Mouse (Mus musculus): ENCODE data around the gene Fcgr1.
"Not testable (repeated sequence)": the region's sequence is repeated elsewhere in the genome, so short reads cannot be mapped to it uniquely, and the experiment has no call there.

Gene Fcgr1

DNA sequence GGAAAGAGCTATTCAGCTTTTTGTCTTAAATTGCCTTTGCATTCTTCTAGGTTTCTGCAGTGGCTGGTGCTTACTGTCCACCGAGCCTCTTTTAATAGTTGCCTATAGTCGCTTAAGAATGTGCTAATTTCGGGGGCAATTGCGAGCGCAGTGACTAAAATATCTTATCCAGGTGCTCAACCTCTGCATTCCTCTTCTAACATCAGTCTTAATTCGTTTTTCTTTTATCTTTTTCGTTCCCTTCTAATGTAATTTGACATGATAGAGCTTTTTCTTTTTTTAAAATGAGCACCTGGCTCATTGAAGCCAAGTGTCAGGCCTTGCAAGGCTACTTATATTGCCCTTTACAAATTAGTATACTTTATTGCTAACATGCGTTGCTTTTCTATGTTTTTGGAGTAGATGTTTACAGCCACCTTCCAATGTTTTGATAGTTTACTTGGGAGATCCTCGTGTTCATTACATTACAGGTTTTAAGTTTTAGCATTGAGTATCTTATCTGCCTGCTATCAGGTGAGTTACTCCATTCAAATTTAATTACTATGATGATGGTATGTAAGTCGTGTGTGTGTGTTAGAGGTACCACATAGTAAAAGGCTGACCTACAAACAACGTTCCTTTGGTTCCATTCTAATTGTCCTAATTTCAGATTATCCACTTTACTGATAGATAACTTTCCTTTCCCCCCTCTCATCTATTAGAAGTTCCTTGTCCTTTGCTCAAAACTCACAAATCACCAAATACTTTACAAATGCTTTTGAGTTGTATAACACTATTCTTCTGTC lies 46.2 kb downstream of the Fcgr1 start:
- no peak for DNase-seq

DNA sequence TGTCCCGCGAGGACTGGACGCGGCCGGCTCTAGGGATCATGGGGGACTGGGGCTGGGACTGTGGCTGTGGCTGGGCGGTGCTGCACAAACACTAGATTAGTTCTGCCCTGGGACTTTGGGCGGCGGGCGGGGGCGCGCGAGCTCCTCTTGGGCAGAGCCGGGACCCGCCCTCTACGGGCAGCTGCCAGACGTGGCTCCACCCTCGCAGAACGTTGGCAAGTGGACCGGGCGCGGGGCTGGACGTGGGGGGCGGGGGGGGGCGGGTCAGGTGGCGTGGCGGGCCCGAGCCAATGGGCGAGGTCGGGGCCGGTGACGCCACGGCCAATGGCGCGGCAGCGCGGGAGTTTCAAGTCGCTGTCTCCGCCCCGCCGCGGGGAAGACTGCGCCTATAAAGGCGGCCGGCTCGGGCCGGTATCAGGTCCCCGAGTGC lies 47.3 kb downstream of the Fcgr1 start, which contains the start of gene Hist2h3c1:
Hist2h3c1 (plus strand) TSS at position 259 of the 430 bp plus-strand sequence.
- DNase-seq: not testable (repeated sequence)

DNA sequence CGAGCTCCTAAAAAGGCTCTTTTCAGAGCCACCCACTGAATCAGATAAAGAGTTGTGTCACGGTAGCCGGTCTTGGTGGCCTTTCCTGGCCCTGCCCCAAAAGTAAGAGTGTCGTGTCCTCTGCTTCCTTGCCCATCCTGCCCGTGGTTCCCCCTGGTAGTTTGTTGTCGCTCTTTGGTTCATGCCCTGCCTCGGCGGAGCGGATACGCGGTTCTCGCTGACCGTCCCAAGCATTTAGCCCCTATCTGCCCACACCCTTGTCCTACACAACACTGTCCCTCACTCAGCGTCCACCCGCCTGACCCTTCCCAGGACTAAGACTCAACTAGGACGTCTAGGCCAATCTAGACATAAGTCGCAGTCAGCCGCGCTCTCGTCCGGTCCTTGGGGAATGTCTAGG lies 47.8 kb downstream of the Fcgr1 start:
- not testable (repeated sequence) for DNase-seq

DNA sequence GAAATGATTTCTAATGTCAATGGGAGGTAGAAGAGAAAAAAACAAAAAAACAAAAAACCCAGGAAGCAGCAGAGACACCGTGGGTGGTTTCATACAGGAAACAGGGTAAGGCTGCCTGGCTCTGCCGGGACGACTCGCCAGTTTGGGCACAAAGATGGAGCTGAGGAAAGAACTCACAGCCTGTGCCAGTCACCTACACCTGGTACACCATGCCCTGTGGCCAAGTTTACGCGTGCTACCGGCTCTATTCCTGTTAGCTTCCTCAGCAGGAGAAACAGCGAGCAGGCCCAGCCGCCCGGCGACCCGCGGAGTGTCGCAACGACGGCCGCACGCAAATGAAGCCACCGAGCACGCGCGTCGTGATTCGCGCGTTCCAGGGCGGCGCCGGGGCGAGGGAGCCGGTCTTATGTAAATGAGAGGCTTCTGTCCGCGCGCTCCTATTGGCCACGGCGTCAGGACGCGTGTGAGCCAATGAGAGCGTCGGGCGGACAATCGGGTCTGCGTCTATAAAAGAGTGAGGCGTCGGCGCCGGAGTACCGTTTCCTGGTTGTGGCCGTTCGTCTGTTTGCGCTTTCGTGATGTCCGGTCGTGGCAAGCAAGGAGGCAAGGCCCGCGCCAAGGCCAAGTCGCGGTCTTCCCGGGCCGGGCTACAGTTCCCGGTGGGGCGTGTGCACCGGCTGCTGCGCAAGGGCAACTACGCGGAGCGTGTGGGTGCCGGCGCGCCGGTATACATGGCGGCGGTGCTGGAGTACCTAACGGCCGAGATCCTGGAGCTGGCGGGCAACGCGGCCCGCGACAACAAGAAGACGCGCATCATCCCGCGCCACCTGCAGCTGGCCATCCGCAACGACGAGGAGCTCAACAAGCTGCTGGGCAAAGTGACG lies 48.5 kb downstream of the Fcgr1 start, which contains the start of gene Hist2h2aa1:
Hist2h2aa1 (plus strand) TSS at position 495 of the 884 bp plus-strand sequence.
- DNase-seq: peak; percentile 79 to 86

DNA sequence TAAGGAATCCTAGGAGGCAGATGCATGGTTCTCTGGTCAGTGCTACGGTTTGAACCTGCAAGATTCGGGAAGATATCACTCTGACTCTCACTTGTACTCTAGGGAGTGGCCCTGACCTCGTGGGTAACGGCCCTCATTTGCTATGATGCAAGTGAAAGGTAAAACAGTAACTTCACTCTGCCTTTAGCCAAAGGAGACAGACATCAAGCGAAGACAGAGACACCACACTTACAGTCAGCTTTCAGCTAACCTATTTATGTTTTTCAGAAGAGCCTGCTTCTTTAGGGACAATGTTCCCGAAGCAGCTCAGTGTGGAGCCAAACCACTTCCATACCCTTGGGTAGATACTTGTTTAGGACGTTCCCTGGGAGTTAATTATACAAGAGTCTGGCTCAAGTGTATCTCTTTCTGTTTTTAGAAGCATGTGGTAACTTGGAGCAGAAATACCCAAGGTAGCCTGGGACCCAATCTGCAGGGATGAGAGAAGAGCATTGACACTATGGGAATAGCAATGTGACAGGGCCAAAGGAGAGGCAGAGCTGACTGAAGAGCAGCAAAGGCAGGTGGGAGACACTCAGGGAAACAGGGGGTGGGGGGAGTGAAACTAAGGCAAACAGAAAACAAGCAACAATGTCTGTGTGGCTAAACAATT lies 49.7 kb downstream of the Fcgr1 start:
- DNase-seq: no peak

DNA sequence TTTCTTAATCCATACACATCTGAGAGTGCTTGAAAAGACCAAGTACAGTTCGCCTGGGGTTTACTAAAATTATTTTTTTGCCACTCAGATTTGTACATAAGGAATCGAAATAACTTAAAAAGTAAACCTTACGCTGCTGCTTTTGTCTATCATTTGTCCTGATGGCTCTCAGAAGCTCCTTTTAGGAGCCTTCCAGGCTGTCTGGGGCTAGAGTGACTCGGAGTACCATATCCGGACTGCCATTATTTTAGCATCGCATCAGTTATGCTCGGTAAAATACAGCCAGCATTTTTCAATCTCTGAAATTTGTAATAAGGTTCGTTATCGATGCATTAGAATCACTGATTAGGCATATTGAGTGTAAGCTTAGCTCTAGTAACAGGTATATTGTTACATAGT lies 53.0 kb downstream of the Fcgr1 start:
- DNase-seq: no peak

DNA sequence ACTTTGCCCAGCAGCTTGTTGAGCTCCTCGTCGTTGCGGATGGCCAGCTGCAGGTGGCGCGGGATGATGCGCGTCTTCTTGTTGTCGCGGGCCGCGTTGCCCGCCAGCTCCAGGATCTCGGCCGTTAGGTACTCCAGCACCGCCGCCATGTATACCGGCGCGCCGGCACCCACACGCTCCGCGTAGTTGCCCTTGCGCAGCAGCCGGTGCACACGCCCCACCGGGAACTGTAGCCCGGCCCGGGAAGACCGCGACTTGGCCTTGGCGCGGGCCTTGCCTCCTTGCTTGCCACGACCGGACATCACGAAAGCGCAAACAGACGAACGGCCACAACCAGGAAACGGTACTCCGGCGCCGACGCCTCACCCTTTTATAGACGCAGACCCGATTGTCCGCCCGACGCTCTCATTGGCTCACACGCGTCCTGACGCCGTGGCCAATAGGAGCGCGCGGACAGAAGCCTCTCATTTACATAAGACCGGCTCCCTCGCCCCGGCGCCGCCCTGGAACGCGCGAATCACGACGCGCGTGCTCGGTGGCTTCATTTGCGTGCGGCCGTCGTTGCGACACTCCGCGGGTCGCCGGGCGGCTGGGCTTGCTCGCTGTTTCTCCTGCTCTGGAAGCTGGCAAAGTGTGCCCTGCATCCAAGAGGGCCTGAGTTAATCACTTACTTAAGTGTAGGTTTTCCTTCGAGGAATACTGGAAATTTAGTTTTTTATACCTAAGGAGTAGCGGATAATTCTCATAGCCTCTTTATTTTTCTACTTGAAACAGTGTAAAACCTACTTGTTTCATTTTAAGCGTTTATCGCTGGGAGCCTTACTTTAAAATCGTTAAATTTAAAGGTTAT lies 53.6 kb downstream of the Fcgr1 start, which contains the start of gene Hist2h2aa2:
Hist2h2aa2 (minus strand) TSS at position 328 of the 850 bp plus-strand sequence.
- peak; percentile 88 to 94 for DNase-seq

DNA sequence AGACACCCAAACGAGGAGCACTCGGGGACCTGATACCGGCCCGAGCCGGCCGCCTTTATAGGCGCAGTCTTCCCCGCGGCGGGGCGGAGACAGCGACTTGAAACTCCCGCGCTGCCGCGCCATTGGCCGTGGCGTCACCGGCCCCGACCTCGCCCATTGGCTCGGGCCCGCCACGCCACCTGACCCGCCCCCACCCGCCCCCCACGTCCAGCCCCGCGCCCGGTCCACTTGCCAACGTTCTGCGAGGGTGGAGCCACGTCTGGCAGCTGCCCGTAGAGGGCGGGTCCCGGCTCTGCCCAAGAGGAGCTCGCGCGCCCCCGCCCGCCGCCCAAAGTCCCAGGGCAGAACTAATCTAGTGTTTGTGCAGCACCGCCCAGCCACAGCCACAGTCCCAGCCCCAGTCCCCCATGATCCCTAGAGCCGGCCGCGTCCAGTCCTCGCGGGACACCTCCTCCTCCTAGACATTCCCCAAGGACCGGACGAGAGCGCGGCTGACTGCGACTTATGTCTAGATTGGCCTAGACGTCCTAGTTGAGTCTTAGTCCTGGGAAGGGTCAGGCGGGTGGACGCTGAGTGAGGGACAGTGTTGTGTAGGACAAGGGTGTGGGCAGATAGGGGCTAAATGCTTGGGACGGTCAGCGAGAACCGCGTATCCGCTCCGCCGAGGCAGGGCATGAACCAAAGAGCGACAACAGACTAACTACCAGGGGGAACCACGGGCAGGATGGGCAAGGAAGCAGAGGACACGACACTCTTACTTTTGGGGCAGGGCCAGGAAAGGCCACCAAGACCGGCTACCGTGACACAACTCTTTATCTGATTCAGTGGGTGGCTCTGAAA lies 54.6 kb downstream of the Fcgr1 start, which contains the start of gene Hist2h3c2:
Hist2h3c2 (minus strand) TSS at position 174 of the 840 bp plus-strand sequence.
- DNase-seq: peak; percentile 43 to 44

DNA sequence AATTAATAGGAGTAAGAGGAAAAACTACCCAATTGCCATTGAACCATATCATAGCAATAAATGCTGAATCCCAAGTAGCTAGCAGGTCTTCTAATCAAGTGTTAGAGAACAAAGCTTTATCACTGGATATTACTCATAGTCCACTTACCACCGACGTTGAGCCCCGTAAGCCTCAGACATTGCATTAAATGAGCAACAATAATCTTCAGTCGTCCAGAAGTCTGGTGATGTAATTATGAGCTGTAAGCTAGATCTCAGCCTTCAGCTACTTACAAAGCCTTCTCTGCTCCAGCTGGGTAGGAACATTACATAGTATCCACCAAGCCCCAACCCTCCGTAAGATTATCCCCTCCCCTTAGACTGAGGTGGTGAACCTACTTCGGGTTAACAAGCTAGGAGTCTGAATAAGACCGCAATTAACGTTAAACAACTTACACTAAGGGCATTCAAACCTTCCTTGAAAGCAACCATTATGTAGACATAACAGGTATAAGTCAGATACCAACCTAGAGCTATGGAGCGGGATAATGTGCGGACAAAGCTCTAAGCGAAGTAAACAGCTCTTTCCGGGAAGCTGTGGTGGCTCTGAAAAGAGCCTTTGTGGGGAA lies 55.8 kb downstream of the Fcgr1 start:
- no peak for DNase-seq

DNA sequence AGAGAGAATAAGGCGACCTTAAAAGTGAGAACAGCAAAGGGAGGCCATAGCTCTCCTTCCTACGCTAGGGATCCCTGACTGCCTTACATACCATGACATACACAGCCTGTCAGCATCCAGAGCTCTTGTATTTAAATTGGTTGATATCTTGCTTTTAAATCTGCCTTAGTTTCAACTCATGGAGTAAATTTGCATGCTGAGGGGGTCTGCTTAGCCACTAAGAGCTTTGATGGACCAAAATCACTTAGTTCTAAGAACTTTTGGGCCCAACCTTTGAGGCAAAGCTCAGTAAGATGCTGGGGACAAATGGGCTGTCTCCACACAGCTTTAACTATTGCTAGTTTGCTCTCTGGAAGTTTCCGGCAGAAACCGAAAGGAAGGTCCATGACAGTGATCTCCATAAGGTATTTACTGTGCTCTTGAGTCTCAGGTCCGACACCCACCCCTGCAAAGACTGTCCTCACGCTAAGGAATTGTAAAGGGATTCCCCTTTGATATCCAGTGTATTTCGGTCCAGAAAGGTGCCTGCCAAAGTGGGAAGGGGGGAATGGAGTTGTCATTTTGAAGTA lies 56.4 kb downstream of the Fcgr1 start:
- no peak for DNase-seq

DNA sequence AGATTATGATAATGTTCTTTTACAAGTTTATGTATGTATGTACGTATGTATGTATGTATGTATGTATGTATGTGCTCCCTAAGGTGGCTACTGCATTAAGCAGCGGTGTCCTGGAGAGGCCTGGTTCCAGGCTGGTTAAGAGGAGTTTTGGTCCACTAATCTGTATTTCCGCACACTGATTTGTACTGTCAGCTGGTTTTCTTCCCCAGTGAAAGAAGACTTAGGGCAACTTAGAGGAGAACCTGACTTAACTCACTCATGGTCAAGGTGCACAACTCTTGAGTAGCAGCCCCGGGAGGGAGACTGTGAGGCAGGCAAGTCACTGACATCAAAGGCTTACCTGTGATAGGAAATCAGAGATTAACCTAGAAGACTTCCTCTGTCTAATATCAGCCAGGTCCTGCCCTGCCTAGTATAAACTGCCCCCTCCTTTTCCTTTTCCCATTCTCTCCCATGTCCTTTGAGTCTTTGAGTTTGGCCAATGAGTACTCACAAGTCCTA lies 56.9 kb downstream of the Fcgr1 start:
- no peak for DNase-seq

DNA sequence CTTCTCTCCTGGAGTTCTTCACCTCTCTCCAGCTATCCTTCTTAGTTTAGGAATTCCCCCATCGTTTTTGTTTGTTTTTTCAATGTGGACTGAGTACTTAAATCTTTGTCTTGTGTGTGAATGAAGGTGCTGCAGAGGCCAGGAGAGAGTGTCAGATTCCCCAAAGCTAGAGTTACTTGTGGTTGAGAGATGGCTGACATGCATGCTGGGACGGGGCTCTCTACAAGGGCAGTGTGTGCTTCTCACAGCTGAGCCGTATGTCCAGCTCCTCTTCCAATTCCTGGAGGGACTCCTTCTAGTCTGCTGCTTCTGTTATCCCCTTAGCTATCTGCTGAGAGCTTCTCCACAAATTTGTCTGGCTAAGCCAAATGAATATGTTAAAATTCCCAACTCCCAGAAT lies 57.9 kb downstream of the Fcgr1 start:
- DNase-seq: no peak

DNA sequence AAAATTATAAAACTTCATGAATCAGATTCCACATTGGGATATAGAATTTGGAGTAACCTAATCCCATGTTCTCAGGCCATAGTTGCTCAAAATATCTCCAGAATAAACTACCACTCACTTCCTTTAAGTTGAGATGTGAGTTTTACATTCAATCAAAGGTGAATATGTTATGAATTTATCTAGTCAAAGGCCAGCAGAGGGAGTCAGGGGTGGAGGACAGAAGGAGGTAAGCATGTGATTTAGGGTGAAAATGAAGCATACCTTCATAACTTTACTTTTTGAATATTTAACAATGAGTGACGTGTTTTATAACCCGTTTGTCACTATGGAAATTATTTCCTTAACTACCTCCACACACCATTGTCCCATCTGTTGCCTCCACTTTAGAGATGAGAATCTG lies 58.9 kb downstream of the Fcgr1 start:
- no peak for DNase-seq

All from thymus, adult 18-20 months (tissue).